Mouse (Mus musculus) stomach, postnatal 0 days (tissue): ENCODE measurements around the gene Dgcr8. TPM values are rescaled to one million over a fixed set of nuclear protein-coding genes. Genes with fewer than 3 reads are reported as not detected.

Experiments
- ATAC-seq: fragments of 200-750 bp; cut with Nextera tagmentation; 2 replicates; pipeline ENCODE4 v1.8.0; 2017; ENCODE audit not compliant: low FRiP score, low TSS enrichment
- DNase-seq: peaks from one replicate; pipeline ENCODE4 v3.0.0-alpha.2; 2016; ENCODE audit warnings: low spot score
- H3K27ac ChIP-seq: fragments of 300-500 bp; sonication (generic); replicated peaks from 2 replicates; pipeline ENCODE4 v1.5.1; 2014; ENCODE audit warnings: mild to moderate bottlenecking, control low read depth
- H3K27me3 ChIP-seq: fragments of 300-500 bp; sonication (generic); 2 replicates; pipeline ENCODE4 v1.6.1; 2014; ENCODE audit warnings: low read length; ENCODE audit not compliant: control insufficient read depth, insufficient read depth
- H3K36me3 ChIP-seq: fragments of 300-500 bp; sonication (generic); 2 replicates; pipeline ENCODE4 v1.6.1; 2014; ENCODE audit warnings: low read length, mixed read lengths; ENCODE audit not compliant: control insufficient read depth, insufficient read depth
- H3K4me1 ChIP-seq: fragments of 300-500 bp; sonication (generic); replicated peaks from 2 replicates; pipeline ENCODE4 v1.6.1; 2014; ENCODE audit warnings: antibody characterized with exemption; ENCODE audit not compliant: control insufficient read depth, insufficient read depth
- H3K4me2 ChIP-seq: fragments of 300-500 bp; sonication (generic); replicated peaks from 2 replicates; pipeline ENCODE4 v1.6.1; 2014; ENCODE audit warnings: low read depth, mild to moderate bottlenecking, control low read depth, moderate library complexity
- H3K4me3 ChIP-seq: fragments of 300-500 bp; sonication (generic); 2 replicates; pipeline ENCODE4 v1.5.1; 2014; ENCODE audit warnings: low read depth, low read length, control low read depth
- H3K9ac ChIP-seq: fragments of 300-500 bp; sonication (generic); 2 replicates; pipeline ENCODE4 v1.6.1; 2014; ENCODE audit warnings: mild to moderate bottlenecking, low read length, control low read depth, mixed read lengths
- H3K9me3 ChIP-seq: fragments of 300-500 bp; sonication (generic); 2 replicates; pipeline ENCODE4 v1.6.1; 2016; ENCODE audit warnings: low read length; ENCODE audit not compliant: control insufficient read depth
- CTCF ChIP-seq: IDR thresholded peaks from 2 replicates; pipeline ENCODE4 v1.5.1; 2016; ENCODE audit warnings: antibody characterized with exemption, low read depth, mild to moderate bottlenecking, moderate library complexity
- EP300 ChIP-seq: optimal IDR thresholded peaks from 2 replicates; pipeline ENCODE3; 2016; ENCODE audit warnings: antibody characterized with exemption
- WGBS: fragments of 180-500 bp; shearing (Covaris S2); extraction: QIAGEN DNeasy Blood & Tissue Kit; methylation state at CpG from one replicate; pipeline ENCODE4 v1.1.7; 2014; 5-methylcytosine and 5-hydroxymethylcytosine counted together
- polyA plus RNA-seq: library from polyadenylated mRNA; unstranded; fragments of >200 nt; fragmentation: Nextera tagmentation; extraction: Ambion mirVana; gene quantifications from 2 replicates; pipeline ENCODE4 v1.2.1, GENCODE M21; 2015

The Dgcr8 gene
- polyA plus RNA-seq, 1 experiment from 2014 or later: 8.4 TPM

GRCm38 (mm10) chr16:18231047-18231446 lies 58.0 kb downstream of the Dgcr8 start:
- 77% methylated on average over 3 of the region's 3 CpGs for WGBS
- no peak overlapping the region for H3K4me3 ChIP-seq
- H3K9me3 ChIP-seq: no peaks in the 10 kb centered on the region
- H3K36me3 ChIP-seq: peaks cover 7% of the 10 kb centered on the region
- no peak overlapping the region; the same call in 1 of the 2 replicates for H3K27ac ChIP-seq
- no peaks in the 10 kb centered on the region for H3K27me3 ChIP-seq
- H3K4me1 ChIP-seq: 0 out of 2 replicates have a peak, but pooled peaks cover 4% of the 10 kb centered on the region
- no peak overlapping the region for H3K4me2 ChIP-seq
- DNase-seq: no peak
- H3K9ac ChIP-seq: no peak overlapping the region
- no peak for ATAC-seq
- no peak for TF ChIP-seq CTCF
- TF ChIP-seq EP300: no peak

DNA sequence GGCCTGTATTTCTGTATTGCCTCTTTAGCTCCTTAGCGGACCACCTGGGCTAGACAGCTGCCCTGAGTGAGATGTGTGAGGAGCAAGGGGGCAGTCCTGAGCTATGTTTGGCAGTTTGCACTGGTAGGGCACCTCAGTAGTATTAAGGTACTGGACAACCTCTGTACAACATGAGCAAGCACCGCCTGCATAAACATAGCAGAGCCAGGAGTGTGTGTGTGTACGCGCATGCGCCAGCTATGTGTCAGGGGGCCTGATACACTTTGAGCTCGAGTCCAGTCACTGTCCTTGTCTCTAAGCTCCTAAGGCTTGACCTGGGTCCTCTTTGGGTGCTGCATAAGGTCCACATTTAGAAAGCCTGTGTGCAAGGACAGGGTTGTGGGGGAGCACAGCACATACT lies 58.4 kb downstream of the Dgcr8 start:
- DNase-seq (no peak), ATAC-seq (no peak)
- H3K27me3 ChIP-seq: no peaks in the 10 kb centered on the region
- H3K4me1 ChIP-seq: 0 out of 2 replicates have a peak, but pooled peaks cover 2% of the 10 kb centered on the region
- H3K4me3 ChIP-seq: no peak overlapping the region
- H3K36me3 ChIP-seq: peaks cover 10% of the 10 kb centered on the region
- no peaks in the 10 kb centered on the region for H3K9me3 ChIP-seq
- H3K9ac ChIP-seq: no peak overlapping the region
- H3K4me2 ChIP-seq: no peak overlapping the region
- peak; percentile 17; the same call in 1 of the 2 replicates for TF ChIP-seq CTCF
- no peak for TF ChIP-seq EP300
- H3K27ac ChIP-seq: no peak overlapping the region
- WGBS: 82% methylated on average over 6 of the region's 6 CpGs

DNA sequence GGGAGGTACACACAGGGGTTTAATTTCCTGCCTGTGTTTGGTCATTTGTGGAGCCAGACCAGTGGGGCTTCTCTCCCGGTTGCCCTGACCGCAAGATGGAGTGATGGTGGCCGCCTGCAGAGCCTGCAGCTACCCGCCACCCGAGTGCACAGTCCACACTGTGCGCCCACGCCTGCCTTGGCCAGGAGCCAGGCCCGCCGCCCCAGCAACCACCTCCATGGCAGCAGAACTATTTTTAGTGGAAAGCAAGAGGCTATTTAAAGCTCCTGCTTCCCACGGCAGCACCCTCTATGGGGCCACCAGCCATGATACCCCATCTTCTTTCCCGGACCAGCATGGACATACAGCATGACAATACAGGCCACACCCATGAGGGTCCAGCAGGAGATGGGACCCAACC lies 59.4 kb downstream of the Dgcr8 start:
- H3K4me3 ChIP-seq: no peak overlapping the region
- 45% methylated on average over 11 of the region's 11 CpGs for WGBS
- no peaks in the 10 kb centered on the region for H3K9me3 ChIP-seq
- H3K27ac ChIP-seq: no peak overlapping the region
- ATAC-seq (0 out of 2 replicates have a peak, but pooled peaks have one; percentile 15), DNase-seq (peak; percentile 57)
- peaks cover 10% of the 10 kb centered on the region for H3K36me3 ChIP-seq
- no peak overlapping the region for H3K4me2 ChIP-seq
- H3K9ac ChIP-seq: no peak overlapping the region
- no peak for TF ChIP-seq CTCF
- no peak for TF ChIP-seq EP300
- H3K27me3 ChIP-seq: no peaks in the 10 kb centered on the region
- 0 out of 2 replicates have a peak, but pooled peaks cover 2% of the 10 kb centered on the region for H3K4me1 ChIP-seq

- ATAC-seq (no peak), DNase-seq (no peak)
- peaks cover 13% of the 10 kb centered on the region for H3K36me3 ChIP-seq
- H3K9me3 ChIP-seq: no peaks in the 10 kb centered on the region
- no peaks in the 10 kb centered on the region for H3K27me3 ChIP-seq
- H3K4me2 ChIP-seq: no peak overlapping the region
- H3K4me1 ChIP-seq: 0 out of 2 replicates have a peak, but pooled peaks cover 2% of the 10 kb centered on the region
- no peak overlapping the region for H3K27ac ChIP-seq
- H3K9ac ChIP-seq: no peak overlapping the region
- TF ChIP-seq CTCF: no peak
- no peak for TF ChIP-seq EP300
- WGBS: 95% methylated on average over 4 of the region's 4 CpGs
- H3K4me3 ChIP-seq: no peak overlapping the region
Observed at GRCm38 (mm10) chr16:18228856-18229255, 60.2 kb downstream of the Dgcr8 start.

- Histone ChIP-seq H3K4me2 (no peak overlapping the region), H3K27ac (no peak overlapping the region), H3K4me1 (no peaks in the 10 kb centered on the region), H3K9me3 (no peaks in the 10 kb centered on the region), H3K9ac (no peak overlapping the region), H3K4me3 (no peak overlapping the region), H3K36me3 (peaks cover 16% of the 10 kb centered on the region), H3K27me3 (no peaks in the 10 kb centered on the region)
- DNase-seq: no peak
- WGBS: 88% methylated on average over 20 of the region's 20 CpGs
- TF ChIP-seq EP300: no peak
- TF ChIP-seq CTCF: no peak
- no peak for ATAC-seq
Observed at GRCm38 (mm10) chr16:18227897-18228422, 61.1 kb downstream of the Dgcr8 start.

GRCm38 (mm10) chr16:18227187-18227586 lies 61.9 kb downstream of the Dgcr8 start:
- 88% methylated on average over 13 of the region's 13 CpGs for WGBS

More at GRCm38 (mm10) chr16:18227187-18227586, 61.9 kb downstream of the Dgcr8 start:
- Histone ChIP-seq H3K4me2 (no peak overlapping the region), H3K4me1 (no peaks in the 10 kb centered on the region), H3K4me3 (no peak overlapping the region), H3K27me3 (no peaks in the 10 kb centered on the region), H3K9me3 (no peaks in the 10 kb centered on the region), H3K9ac (no peak overlapping the region), H3K36me3 (peaks cover 16% of the 10 kb centered on the region), H3K27ac (no peak overlapping the region)
- TF ChIP-seq EP300 (no peak), CTCF (no peak)
- no peak for DNase-seq
- no peak for ATAC-seq
